Mouse (Mus musculus): ENCODE results near the gene Scrn3.

The Scrn3 gene

DNA sequence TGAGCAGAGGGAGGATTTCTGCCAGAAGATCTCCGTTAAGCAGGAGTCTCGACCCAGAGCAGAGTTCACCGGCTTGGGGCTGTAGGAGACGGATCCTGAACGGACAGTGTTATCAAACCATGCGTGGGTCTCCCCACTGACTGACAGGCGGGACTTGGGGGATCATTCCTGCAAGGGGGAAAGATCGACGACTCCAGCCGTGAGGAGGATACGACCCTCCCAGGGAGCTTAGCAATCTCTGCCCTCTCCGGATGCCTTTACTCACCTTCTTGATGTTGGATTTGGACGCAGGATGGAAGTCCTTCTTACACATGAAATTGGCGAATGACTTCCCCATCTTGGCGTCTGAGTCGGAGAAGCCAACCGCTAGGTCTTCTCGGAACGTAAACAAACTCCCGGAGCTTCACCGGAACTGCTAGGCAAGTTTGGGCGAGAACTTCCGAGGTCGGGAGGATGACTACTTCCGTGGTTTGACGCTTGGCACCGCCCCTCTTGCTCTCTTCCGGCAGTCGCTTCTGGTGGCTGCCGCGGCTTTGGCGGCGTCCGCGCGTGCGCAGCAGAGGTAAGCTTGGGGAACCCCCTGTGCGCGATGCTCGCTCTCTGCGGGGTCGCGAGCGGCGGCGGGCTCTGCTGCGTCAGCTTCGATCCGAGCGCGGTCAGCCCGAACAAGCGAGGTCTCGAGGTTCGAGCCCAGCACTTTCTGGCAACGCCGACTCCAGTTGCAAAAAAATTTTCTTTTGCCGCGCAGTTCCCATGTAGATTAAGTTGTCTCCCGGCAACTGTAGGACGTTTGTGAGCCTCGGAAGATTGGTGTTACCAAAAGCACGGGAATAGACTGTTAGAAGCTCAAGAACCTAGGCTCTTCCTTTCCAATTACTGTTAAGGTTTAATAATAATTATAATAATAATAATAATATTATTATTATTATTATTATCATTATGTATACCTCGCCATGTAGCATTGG lies at the start of gene Scrn3, which contains the start of gene Cir1:
TSS of gene Scrn3 (plus strand) at position 450 of the 965 bp plus-strand sequence.
TSS of gene Cir1 (minus strand) at position 550 of the 965 bp plus-strand sequence.
- in situ Hi-C loops (cut with MboI; ENCODE audit: unreplicated experiment in 2 of 2), result loop anchor here (5.0 to 25.0 kb wide), 4 partner anchors 52 to 575 kb away; partner anchors contain the start of gene Atf2 (in 1 of the 2)

DNA sequence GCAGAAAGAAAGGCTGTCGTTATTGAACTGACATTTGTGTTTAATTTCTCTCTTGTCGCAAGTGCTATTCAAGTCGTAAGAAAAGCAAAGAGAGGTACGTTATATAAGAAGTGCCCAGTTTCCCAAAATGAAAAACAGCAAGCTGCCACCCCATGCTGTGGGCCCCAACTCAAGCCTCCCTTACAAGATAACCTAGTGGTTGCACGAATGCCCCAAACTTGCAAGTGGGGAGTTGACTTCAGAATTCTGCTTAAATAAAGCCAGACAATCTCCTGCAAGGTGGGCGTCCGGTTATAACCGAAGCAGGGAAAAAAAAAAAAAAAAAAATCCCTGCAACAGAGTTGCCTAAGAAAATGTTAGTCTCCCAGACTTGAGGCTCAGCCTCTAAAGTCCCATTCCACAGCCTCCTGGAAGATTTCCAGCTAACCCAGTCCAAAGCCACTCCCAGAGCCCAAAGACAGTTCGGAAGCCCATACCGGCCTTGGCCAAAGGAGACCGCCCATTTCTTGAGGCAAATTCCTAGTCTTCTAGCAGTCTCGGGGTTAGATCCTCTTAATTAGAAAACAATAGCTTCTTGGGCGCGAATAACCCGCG lies 49.1 kb upstream of the Scrn3 start:
- in situ Hi-C loops (cut with MboI; ENCODE audit: unreplicated experiment in 2 of 2), result loop anchor here in 1 of 2 experiments (25.0 kb wide), 1 partner anchor 526 kb away; no protein-coding TSS in a partner anchor

DNA sequence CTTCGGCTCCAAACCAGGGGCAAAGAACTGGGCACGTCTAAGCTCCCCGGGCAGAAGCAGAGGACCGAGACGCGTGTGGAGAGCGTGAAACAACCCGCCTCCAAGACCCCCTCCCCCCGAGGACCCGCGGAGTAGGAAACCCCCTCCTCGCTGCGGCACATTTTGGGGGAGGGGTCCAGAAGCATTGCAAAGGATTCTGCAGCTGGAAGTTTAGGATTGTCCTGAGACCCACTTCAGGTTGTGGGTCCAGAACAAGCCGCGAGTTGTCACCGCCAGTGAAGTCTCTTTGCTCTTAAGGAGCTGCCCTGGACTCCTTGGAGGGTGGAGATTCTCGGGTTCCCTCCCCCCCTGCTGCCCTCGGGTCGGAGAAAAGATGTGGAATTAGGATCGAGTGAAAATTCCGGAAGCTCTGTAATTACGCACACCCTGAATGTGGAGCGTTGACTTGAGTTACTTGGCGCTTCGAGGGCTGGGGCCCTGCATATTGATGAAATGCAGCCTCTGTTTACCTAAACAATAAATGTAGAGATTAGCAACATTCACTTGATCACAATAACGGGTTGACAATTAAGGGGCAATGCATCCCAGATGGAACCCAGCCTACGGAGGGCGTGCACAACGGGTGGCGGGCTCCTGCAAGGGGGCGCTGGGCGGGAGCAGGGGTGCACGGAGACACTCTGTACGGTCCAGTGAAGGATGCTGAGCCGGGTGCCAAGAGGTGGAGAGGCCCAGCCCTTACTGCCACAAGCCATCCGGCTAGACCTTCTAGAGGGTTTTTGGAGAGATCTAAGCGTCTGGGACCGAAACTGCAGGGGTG lies 48.4 kb upstream of the Scrn3 start:
- in situ Hi-C loops (cut with MboI; ENCODE audit: unreplicated experiment in 2 of 2), result loop anchor here in 1 of 2 experiments (25.0 kb wide), 1 partner anchor 527 kb away; no protein-coding TSS in a partner anchor

DNA sequence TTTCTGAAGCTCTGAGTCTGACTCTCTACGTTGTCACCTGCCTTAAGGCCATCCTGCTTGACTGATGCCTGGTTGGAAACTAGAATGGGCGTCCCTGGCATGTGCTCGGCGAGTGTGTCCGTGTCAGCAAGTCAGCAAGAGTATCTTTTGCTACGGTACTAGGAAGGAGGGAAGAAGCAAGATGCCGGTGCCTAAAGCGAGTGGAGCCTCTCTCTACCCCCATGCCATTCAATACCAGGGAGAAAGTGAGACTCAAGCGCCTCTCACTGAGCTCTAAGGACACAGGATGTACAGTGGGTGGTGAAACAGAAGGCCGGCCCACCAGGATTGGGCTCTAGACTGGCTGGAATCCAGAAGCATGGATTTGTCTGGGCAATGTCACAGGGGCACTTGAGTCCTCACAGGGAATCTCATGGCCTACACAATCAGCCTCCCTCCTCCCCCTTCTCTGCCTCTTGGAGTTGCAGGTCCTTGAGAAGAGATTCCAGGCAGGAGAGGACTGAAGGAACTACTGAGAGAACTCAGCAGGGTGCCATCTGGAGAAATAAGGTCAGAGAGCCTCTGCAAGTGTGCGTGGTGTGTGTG lies 47.7 kb upstream of the Scrn3 start:
- in situ Hi-C loops (cut with MboI; ENCODE audit: unreplicated experiment in 2 of 2), result loop anchor here in 1 of 2 experiments (25.0 kb wide), 1 partner anchor 527 kb away; no protein-coding TSS in a partner anchor

DNA sequence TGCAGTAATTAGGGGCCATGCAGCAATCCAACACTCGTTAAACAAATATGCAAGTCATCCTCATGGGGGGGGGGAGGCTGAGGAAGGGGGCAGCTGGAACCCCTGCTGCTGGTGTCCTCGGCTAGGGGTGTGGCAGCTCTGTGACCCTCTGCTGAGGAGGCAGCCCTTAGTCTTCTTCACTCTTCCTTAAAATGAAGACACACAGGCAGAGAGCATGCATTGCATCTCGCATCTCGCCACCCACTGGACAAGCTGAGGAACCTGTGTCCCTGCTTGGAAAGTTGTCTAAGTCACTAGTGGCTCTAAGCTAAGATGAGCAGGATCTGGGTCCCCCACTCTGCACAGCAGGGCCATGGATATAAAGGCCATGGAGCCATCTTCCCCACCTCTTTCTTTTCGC lies 46.4 kb upstream of the Scrn3 start:
- in situ Hi-C loops (cut with MboI; ENCODE audit: unreplicated experiment in 2 of 2), result loop anchor here in 1 of 2 experiments (25.0 kb wide), 1 partner anchor 529 kb away; no protein-coding TSS in a partner anchor

DNA sequence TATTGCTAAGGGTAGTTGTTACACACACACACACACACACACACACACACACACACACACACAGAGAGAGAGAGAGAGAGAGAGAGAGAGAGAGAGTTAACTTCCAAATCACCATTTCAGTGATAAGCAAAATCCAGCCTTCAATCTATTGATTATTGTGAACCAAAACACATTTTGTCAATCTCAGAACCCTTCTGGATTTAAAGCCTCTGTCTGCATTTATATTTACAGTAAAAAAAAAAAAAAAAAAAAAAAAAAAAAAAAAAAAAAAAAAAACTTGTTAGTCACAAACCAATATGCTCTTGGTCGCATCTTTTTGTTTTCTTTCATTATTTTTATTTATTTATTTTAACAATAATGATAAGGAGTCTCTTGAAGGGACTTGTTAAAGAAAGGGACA lies 45.8 kb upstream of the Scrn3 start:
- in situ Hi-C loops (cut with MboI; ENCODE audit: unreplicated experiment in 2 of 2), result loop anchor here in 1 of 2 experiments (25.0 kb wide), 1 partner anchor 529 kb away; no protein-coding TSS in a partner anchor

DNA sequence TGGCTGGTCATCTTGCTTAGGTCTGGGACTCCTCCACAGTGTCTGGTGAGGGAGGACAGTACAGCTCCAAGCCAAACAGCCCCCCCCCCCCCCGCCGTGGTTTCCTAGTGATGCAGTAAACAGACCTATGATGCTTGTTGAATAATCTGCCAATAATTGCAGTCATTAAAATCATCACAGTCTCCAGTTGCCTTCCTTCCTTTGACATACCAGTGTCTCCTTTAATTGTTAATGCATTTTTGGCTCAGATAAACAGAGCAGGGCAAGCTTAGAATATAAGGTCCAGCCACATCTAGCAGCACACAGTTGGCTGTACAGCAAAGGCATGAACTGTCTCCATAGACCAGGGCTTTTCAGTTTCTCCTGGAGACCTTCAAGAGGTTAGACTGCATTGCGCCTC lies 45.2 kb upstream of the Scrn3 start:
- in situ Hi-C loops (cut with MboI; ENCODE audit: unreplicated experiment in 2 of 2), result loop anchor here in 1 of 2 experiments (25.0 kb wide), 1 partner anchor 530 kb away; no protein-coding TSS in a partner anchor

DNA sequence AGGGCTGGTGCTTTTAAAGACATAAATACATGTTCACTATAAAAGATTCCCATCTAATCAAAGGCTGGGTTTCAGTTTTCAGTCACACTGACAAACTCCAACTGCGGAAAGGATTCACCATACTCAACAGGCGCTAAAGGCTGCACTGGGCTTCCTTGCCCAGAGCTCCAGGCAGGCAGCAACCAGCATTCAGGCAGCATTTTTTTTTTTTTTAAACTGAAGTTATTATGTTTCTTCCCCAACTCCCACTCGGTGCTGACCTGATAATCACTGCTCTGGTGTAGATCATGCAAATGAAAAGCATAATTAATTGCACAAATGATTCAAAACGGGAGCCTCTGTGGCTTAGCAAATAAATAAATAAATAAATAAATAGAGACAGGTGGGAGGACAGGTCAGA lies 44.6 kb upstream of the Scrn3 start:
- in situ Hi-C loops (cut with MboI; ENCODE audit: unreplicated experiment in 2 of 2), result loop anchor here in 1 of 2 experiments (25.0 kb wide), 1 partner anchor 531 kb away; no protein-coding TSS in a partner anchor

DNA sequence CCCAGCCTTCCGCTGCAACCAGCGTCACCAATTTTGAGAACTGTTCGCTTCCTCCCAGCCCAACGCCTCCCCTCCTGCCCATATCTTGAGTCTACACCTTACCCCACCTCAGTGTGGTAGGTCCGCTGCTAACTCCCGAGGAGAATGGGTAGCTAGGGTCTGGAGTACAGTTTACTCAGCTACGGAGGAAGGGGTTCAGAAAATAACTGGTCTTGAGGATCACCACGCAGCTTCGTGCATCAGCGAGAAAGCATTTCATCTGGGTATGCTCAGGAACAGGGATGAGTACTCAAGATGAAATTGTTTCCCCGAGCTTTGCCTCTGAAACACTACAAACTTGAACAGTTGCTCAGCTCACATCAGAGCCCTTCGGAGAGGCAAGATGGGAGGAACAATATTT lies 44.1 kb upstream of the Scrn3 start:
- in situ Hi-C loops (cut with MboI; ENCODE audit: unreplicated experiment in 2 of 2), result loop anchor here in 1 of 2 experiments (25.0 kb wide), 1 partner anchor 531 kb away; no protein-coding TSS in a partner anchor

DNA sequence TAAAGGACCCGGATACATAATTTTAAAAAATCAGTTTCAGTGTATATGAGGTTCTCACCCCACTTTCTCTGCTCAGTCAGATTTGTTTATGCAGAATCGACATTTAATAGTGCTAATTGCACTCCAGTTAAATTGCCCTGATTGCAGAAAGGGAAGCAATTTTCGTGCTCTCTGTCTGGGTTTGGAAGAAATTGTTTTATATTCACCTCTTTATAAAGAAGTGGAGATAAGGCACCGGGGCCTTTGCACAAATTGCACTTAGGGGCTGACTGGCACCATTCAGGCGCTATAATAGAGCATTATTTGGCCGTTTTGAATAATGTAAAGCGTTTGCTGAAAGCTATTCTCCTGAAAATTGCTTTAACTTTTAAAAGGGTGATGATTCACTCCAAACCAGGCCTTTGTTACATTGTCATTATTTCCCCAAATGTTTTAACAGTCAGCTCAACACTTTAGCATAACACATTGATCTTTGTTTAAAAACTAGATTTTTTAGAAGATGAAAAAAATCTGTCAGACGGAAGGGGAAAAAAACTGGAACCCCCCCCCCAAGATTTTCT lies 43.5 kb upstream of the Scrn3 start:
- in situ Hi-C loops (cut with MboI; ENCODE audit: unreplicated experiment in 2 of 2), result loop anchor here in 1 of 2 experiments (25.0 kb wide), 1 partner anchor 532 kb away; no protein-coding TSS in a partner anchor

DNA sequence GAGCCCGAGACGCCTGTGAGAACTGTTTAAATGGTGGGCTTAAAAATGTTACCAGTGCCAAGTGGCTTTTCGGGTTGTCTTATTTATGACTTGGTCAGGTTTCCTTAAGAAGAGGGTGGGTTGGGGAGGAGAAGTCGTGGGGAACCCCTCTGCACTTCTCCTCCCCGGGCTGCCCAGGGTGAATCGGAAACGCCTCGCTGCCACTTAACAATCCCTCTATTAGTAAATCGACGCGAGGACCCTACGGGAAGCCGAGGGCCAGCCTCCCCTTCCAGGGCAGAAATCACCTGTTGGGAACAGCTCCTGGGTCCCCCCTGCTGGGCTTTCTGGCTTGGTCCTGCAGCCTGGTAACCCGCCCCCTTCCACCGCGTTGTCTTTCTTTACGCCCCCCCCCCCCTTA lies 42.7 kb upstream of the Scrn3 start:
- in situ Hi-C loops (cut with MboI; ENCODE audit: unreplicated experiment in 2 of 2), result loop anchor here (10.0 to 25.0 kb wide), 2 partner anchors 205 to 532 kb away; no protein-coding TSS in a partner anchor

DNA sequence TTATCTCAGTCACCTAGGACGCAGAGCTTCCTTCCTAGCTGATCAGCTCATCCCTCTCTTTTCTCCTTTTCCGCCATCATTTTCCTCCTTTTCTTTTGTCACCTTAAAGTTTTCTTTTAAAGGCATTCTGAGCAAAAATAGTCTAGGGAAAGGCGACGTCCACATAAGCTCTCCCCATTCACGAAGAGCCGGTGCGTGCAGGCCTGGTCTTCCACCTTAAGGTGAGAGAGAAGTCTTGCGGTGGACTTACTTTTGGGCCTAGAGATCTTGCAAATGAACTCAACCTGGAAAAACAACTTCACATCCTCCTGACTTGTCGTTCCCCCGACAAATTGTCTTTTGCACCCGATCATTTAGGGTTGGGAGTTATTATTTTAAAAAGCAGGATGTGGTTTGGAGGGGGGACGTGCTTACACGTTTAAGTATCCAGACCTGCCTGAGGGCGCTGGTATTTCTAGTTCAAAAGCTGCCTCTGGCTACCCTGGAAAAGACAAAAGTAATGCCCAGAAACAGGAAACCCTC lies 42.3 kb upstream of the Scrn3 start:
- in situ Hi-C loops (cut with MboI; ENCODE audit: unreplicated experiment in 2 of 2), result loop anchor here (10.0 to 25.0 kb wide), 2 partner anchors 205 to 533 kb away; no protein-coding TSS in a partner anchor

DNA sequence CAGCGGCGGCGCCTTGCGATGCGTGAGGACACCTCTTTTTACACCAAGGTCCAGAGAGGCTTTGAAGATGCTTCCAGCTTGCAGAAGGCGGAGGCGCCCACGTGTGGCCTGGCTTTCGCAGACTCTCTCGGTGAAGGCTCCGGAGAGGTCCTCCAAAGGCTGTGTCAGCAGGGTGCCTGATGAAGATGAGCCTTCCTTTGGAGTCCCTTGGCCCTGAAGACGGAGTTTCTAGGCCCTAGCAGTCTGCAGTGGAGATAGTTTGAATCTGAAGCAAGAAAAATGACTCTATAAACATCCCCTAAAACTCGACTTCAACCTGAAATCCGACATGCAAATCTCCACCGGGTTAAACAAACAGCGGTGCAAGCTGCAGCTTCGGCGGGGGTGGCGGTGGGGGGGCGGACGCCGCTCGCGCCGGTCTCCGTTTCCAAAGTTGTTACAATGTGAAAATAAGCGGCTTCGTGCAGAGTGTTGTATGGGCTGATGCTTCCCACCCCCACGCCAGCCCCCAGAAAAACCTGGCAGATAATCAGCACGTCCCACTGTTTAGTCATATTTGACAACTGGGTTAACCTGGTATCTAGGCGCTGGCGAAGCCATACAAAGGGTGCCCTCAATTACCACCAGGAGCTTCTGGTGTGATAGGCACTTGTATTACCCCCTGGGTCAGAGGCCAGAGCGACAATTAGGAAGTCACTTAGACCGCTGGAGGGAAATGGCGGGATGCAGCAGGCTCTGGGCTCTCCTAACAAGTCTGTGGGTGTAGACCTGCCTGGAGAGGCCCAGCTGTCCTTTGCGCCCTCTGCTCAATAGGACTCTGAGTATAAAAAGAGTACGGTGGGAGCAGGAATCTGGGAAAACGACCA lies 41.6 kb upstream of the Scrn3 start:
- in situ Hi-C loops (cut with MboI; ENCODE audit: unreplicated experiment in 2 of 2), result loop anchor here (10.0 to 25.0 kb wide), 2 partner anchors 206 to 534 kb away; no protein-coding TSS in a partner anchor

DNA sequence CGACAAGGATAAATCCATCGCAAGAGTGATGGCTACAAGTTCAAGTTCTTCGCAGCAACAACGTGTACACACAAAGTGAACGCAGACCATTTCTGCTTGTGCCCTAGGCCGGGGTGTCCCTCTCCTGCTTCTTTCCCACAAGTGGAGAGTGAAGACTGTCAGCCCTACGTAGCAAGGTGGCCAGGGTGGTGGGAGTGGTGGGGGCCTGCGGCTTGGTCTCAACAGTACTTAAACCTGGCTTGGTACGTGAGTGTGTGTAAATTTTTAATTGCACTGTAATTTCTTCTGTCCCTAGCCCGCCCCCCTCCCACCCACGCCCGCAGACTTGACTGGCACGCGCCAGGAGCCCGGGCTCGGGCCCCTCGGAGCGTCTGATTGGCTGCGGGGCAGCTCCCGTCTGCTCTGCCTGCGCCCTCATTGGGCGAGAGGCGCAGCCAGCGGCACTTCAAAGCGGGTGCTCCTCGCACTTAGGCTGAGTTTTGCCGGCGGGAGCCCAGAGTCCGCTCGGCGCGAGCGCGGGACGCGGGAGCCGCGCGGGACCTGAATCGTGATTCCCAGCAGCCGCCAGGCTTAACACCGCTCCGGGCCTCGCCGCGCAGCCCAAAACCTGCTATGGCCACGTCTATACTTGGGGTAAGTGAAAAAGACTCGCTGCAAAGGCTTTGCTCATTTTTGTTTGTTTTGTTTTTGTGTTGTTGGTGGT lies 40.8 kb upstream of the Scrn3 start, which contains the start of gene Sp9:
TSS of gene Sp9 (plus strand) at position 467 of the 703 bp plus-strand sequence.
- in situ Hi-C loops (cut with MboI; ENCODE audit: unreplicated experiment in 2 of 2), result loop anchor here (10.0 to 25.0 kb wide), 2 partner anchors 207 to 534 kb away; no protein-coding TSS in a partner anchor

DNA sequence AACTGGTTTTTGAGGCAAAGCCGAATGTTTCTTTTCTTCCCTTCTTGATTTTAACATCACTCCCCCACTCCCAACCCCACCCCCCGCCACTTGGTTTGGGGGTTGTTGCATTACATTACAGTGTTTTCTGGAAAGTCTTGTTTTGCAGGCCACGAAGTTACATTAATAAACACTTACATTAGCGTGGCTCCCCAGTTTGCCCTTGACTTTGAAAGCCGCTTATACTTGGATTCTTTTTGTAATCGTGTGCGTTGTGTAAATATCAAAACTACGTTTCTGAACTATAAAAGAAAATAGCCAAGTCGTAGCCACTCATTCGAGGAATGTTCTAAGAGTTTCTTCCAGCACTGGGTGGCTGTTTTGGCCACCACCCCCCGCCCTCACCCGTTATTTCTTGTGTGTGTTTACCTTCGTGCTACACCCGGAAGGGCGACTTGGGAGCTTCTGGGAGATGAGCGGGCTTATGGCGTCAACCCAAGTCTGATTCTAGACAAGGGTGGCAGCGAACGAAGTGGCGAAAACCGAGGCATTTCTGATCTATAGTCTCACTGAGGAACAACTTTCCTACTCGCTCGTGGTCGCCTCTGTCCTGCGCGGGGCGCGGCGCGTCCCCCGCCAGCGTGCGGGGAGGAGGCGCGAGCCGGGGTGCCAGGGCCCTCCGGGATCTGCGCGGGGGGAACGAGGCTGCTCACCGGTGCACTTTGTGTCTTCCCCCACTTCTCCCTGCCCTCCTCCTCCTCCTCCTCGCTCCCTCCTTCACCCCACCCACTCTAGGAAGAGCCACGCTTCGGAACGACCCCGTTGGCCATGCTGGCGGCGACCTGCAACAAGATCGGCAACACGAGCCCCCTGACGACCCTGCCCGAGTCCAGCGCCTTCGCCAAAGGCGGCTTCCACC lies 39.8 kb upstream of the Scrn3 start:
- in situ Hi-C loops (cut with MboI; ENCODE audit: unreplicated experiment in 2 of 2), result loop anchor here (10.0 to 25.0 kb wide), 2 partner anchors 208 to 535 kb away; no protein-coding TSS in a partner anchor
